Mouse (Mus musculus): ENCODE data around the gene Ffar3. TPM values are rescaled to one million over a fixed set of nuclear protein-coding genes. Genes with fewer than 3 reads are reported as not detected.

Gene Ffar3
- polyA plus RNA-seq, 1 experiment from 2014 or later, result not detected

DNA sequence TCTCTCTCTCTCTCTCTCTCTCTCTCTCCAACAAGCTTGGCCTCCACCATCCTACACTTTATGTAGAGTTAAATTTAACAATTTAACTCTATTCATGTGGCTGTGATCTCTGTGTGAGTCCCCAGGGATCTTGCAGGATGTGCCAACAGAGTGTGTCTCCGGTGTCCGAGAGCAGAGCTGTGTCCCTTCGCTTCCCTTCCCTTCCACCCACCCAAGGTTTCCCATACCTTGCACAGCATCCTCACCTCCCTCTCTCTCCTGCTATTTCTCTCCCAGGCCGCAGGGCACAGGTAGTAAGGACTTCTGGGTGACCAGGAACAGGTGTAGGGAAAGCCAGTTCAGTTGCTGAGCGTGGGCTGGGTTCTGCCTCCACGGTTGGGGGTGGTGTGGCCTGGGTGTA is 23.0 kb upstream of the Ffar3 start:
- no peaks in the 10 kb centered on the region for H3K36me3 ChIP-seq
- no peaks in the 10 kb centered on the region for H3K27me3 ChIP-seq (replicated peaks)
- H3K4me2 ChIP-seq, result no peak overlapping the region
- no peak for ATAC-seq (ENCODE audit: low FRiP score)
- H3K4me3 ChIP-seq (replicated peaks), result no peak overlapping the region
- H3K4me1 ChIP-seq, result no peaks in the 10 kb centered on the region
- no peak overlapping the region for H3K9ac ChIP-seq (replicated peaks)
- H3K27ac ChIP-seq (replicated peaks), result no peak overlapping the region
- no peaks in the 10 kb centered on the region for H3K9me3 ChIP-seq (replicated peaks)
- 79% methylated on average over 6 of the region's 6 CpGs for WGBS

DNA sequence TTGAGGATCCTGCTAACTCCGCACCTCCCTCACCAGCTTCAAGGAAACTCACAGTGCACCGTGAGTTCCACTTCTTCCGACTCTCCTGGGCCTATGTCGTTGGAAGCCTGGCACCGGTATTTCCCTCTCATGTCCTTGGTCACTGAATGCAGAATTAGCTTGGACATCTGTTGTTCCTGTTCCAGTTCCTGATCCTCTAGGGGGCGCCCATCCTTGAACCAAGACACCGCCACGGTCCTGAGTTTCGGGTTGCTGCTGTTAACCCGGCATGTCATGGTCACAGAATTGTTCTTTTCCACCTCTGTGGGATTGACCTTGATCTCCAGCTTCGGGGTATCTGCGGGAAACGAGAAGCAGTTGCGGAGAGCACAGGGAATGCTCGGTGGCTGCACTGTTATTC is 17.1 kb upstream of the Ffar3 start:
- peak overlapping the region; percentile 46 for H3K4me2 ChIP-seq
- ATAC-seq (ENCODE audit: low FRiP score), result no peak
- H3K4me1 ChIP-seq, result no peaks in the 10 kb centered on the region; the same call in 1 of the 2 replicates
- no peak overlapping the region for H3K9ac ChIP-seq (replicated peaks)
- H3K27ac ChIP-seq (replicated peaks), result no peak overlapping the region
- no peaks in the 10 kb centered on the region; the same call in 1 of the 2 replicates for H3K27me3 ChIP-seq (replicated peaks)
- H3K4me3 ChIP-seq (replicated peaks), result no peak overlapping the region
- H3K9me3 ChIP-seq (replicated peaks), result no peaks in the 10 kb centered on the region
- H3K36me3 ChIP-seq, result no peaks in the 10 kb centered on the region
- WGBS, result 25% methylated on average over 15 of the region's 15 CpGs

DNA sequence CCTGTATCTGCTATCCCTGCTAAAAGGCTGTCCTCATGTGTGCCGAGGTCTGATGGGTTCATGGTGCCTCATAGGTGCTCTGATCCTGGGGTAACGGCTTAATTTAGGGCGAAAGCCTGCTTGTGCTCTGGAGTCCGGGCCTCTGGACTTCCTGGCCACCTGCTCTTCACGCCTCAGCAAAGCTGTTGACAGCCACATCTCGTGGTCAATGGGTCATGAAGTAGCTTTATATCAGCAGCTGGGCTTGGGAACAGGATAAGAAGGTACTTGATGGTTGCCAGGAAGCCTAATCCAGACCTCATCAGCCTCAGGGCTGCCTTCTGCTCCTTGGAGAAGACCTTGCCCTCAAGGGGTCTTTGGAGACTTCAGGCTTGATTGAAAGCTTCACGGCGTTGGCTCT is 7.4 kb upstream of the Ffar3 start:
- Histone ChIP-seq H3K27ac (replicated peaks) (no peak overlapping the region), H3K27me3 (replicated peaks) (no peaks in the 10 kb centered on the region), H3K9me3 (replicated peaks) (no peaks in the 10 kb centered on the region), H3K9ac (replicated peaks) (no peak overlapping the region), H3K4me2 (no peak overlapping the region), H3K4me3 (replicated peaks) (no peak overlapping the region), H3K36me3 (no peaks in the 10 kb centered on the region), H3K4me1 (peaks cover 4% of the 10 kb centered on the region; the same call in 1 of the 2 replicates)
- no peak for ATAC-seq (ENCODE audit: low FRiP score)
- WGBS, result 76% methylated on average over 8 of the region's 8 CpGs

DNA sequence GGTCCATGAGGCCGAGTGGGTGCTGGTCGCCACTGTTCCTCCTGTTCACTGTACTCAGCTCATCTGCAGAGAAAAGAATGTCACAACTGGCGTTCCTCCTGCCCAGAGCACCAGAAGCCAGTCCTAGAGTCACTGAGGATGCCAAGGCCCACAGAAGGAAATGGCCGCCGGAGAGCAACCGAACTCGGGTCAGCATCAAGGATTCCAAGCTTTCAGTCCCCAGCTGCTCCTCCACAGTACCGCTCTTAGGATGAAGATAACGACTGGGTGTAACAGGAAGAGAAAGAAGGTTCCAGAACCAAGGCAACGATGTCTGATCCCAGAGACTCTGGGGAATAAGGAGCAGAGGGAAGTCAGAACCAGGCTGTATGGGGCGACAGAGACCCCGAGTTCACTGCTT is 5.5 kb upstream of the Ffar3 start, which contains the start of gene Ffar1:
Gene Ffar1, minus strand, starts transcription at position 101 of the 400 bp plus-strand sequence.
- no peaks in the 10 kb centered on the region for H3K9me3 ChIP-seq (replicated peaks)
- H3K4me1 ChIP-seq, result peaks cover 4% of the 10 kb centered on the region; the same call in 1 of the 2 replicates
- H3K4me3 ChIP-seq (replicated peaks), result no peak within 1 kb of the TSS
- 87% methylated on average over 12 of the region's 12 CpGs for WGBS
- H3K27me3 ChIP-seq (replicated peaks), result no peaks in the 10 kb centered on the region
- H3K27ac ChIP-seq (replicated peaks), result no peak within 1 kb of the TSS
- ATAC-seq (ENCODE audit: low FRiP score), result no peak
- no peaks in the 10 kb centered on the region for H3K36me3 ChIP-seq
- no peak within 1 kb of the TSS for H3K9ac ChIP-seq (replicated peaks)
- H3K4me2 ChIP-seq, result no peak within 1 kb of the TSS

DNA sequence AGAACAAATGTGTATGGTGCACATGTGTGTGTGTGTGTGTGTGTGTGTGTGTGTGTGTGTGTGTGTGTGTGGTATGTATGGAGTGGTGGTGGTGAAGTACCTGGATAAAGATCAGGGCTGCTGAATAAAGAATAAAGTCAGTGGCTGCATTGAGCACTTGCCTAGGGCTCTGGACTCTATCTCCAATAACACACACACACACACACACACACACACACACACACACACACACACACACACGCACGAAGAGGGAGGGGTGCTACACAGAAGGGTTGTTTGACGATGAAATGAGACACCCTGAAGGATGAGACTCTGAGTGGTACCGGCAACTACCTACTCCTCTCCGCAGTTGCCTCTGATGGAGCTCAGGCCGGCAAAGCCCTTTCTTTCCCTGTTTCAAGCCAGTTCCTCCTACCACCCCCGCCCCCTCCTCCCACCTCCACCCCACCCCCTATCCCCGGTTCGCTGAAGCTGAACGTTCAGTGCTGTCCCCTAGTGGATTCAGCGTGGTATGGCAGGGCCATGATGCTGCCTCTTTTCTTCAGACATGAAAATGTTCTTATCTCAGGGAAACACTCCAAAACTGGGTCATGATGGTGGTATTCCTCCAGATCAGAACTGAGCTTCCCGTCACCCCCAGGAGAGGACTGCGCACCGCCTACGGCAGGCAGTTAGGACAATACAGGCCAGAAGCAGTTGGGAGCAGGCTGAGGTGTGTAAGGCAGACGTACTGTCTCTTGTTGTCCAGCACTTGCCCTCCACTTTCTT is 3.8 kb upstream of the Ffar3 start:
- no peaks in the 10 kb centered on the region for H3K36me3 ChIP-seq
- H3K4me3 ChIP-seq (replicated peaks), result peak overlapping the region; percentile 33
- H3K4me1 ChIP-seq, result peaks cover 4% of the 10 kb centered on the region; the same call in 1 of the 2 replicates
- peak overlapping the region; percentile 37; the same call in 1 of the 2 replicates for H3K9ac ChIP-seq (replicated peaks)
- 0 out of 2 replicates have a peak, but pooled peaks cover 4% of the 10 kb centered on the region for H3K27me3 ChIP-seq (replicated peaks)
- peak overlapping the region; percentile 57 for H3K4me2 ChIP-seq
- H3K27ac ChIP-seq (replicated peaks), result no peak overlapping the region
- peak; percentile 86 for ATAC-seq (ENCODE audit: low FRiP score)
- H3K9me3 ChIP-seq (replicated peaks), result no peaks in the 10 kb centered on the region
- 9% methylated on average over 14 of the region's 16 CpGs for WGBS

DNA sequence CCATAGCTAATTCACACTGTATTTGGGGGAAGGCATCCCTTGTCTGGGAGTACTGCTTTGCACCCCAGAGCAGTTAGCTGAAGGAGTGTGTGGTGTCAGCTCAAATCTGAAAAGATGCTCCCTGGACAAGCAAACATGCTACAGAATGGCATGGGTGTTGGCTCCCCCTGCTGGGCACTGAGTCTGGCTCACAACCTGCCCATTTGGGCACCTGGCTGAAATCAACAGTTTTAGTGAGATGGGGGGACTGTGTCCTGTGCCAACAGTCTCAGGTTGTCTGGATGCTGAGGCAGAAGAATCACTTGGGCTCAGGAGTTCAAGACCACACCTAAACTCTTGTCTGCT is 3.3 kb upstream of the Ffar3 start:
- H3K4me2 ChIP-seq, result peak overlapping the region; percentile 57; the same call in 1 of the 2 replicates

DNA sequence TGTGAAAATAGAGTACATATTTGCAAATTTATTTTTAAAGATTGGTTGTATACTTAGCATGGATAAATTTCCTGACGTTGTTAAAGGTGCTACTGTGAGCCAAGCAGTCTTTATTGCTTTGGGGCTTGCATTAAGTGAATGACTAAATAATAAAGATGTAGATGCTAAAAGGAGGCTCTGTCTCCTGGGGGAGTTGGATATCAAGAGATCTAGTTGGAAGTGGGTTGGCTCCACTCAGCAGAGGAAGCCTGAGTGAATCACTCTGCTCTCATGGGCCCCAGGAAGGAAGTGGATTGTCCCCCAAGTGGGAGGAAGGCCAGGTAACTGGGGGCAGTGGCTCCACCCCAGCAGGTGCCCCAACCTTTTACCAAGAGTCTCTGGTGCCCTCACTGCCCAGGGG is 1.8 kb upstream of the Ffar3 start:
- WGBS, result 61% methylated on average over 1 of the region's 1 CpGs
- H3K36me3 ChIP-seq, result no peaks in the 10 kb centered on the region

More for the DNA sequence above, 3.3 kb upstream of the Ffar3 start:
- no peak overlapping the region for H3K27ac ChIP-seq (replicated peaks)
- no peak overlapping the region for H3K4me3 ChIP-seq (replicated peaks)
- H3K27me3 ChIP-seq (replicated peaks), result 0 out of 2 replicates have a peak, but pooled peaks cover 5% of the 10 kb centered on the region
- H3K36me3 ChIP-seq, result no peaks in the 10 kb centered on the region
- ATAC-seq (ENCODE audit: low FRiP score), result peak; percentile 56
- peaks cover 4% of the 10 kb centered on the region; the same call in 1 of the 2 replicates for H3K4me1 ChIP-seq
- no peaks in the 10 kb centered on the region for H3K9me3 ChIP-seq (replicated peaks)
- no peak overlapping the region for H3K9ac ChIP-seq (replicated peaks)

DNA sequence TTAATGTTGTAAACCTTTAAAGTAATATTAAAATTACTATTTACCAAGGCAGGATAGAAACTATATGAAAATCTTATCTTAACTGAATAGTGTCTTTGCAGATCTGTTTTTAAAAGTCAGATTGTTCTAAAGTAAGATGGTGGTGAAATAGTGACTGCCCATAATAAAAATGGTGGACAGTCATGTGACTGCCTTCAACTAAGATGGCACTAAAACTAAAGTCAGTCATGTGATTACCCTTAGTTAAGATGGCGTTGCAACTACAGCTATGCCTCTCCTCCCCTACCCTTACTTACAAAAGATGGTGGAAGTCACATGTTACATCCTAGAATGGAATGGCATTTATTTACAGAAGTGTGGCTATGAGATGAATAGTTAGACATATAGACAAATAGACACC is 4.6 kb downstream of the Ffar3 start:
- 0 out of 2 replicates have a peak, but pooled peaks cover 5% of the 10 kb centered on the region for H3K27me3 ChIP-seq (replicated peaks)
- H3K4me2 ChIP-seq, result no peak overlapping the region
- H3K27ac ChIP-seq (replicated peaks), result no peak overlapping the region
- H3K4me3 ChIP-seq (replicated peaks), result no peak overlapping the region
- ATAC-seq (ENCODE audit: low FRiP score), result no peak
- H3K36me3 ChIP-seq, result no peaks in the 10 kb centered on the region
- WGBS, result 84% methylated on average over 1 of the region's 1 CpGs
- no peak overlapping the region for H3K9ac ChIP-seq (replicated peaks)
- H3K4me1 ChIP-seq, result no peaks in the 10 kb centered on the region
- H3K9me3 ChIP-seq (replicated peaks), result no peaks in the 10 kb centered on the region

More for the DNA sequence above, 1.8 kb upstream of the Ffar3 start:
- H3K4me1 ChIP-seq, result peaks cover 4% of the 10 kb centered on the region; the same call in 1 of the 2 replicates
- H3K4me3 ChIP-seq (replicated peaks), result no peak overlapping the region
- H3K4me2 ChIP-seq, result no peak overlapping the region
- no peak overlapping the region for H3K9ac ChIP-seq (replicated peaks)
- no peak for ATAC-seq (ENCODE audit: low FRiP score)
- H3K27ac ChIP-seq (replicated peaks), result no peak overlapping the region
- H3K27me3 ChIP-seq (replicated peaks), result 0 out of 2 replicates have a peak, but pooled peaks cover 5% of the 10 kb centered on the region
- no peaks in the 10 kb centered on the region for H3K9me3 ChIP-seq (replicated peaks)

DNA sequence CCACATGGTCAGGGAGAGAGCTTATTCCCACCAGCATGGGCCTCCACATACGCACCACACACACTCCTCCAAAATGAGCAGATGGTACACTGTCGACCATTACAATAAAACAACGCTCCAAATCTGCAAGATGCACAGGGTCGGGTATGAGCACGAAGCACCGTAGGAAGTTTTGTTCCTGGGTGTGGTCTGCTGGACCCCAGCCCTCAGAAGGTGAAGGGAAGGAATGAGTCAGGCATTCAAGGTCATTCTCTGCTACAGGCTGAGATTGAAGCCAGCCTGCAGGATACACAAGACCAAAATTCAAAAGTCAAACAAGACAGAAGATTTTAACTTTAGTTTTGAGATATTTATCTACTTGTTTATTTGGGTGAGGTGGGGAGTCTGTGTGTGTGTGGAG is 8.0 kb downstream of the Ffar3 start:
- no peak overlapping the region for H3K4me3 ChIP-seq (replicated peaks)
- no peak for ATAC-seq (ENCODE audit: low FRiP score)
- H3K27me3 ChIP-seq (replicated peaks), result no peaks in the 10 kb centered on the region
- 61% methylated on average over 6 of the region's 6 CpGs for WGBS
- no peaks in the 10 kb centered on the region for H3K36me3 ChIP-seq
- H3K9me3 ChIP-seq (replicated peaks), result no peaks in the 10 kb centered on the region
- H3K4me2 ChIP-seq, result no peak overlapping the region
- peaks cover 22% of the 10 kb centered on the region for H3K4me1 ChIP-seq
- H3K27ac ChIP-seq (replicated peaks), result no peak overlapping the region
- no peak overlapping the region for H3K9ac ChIP-seq (replicated peaks)

DNA sequence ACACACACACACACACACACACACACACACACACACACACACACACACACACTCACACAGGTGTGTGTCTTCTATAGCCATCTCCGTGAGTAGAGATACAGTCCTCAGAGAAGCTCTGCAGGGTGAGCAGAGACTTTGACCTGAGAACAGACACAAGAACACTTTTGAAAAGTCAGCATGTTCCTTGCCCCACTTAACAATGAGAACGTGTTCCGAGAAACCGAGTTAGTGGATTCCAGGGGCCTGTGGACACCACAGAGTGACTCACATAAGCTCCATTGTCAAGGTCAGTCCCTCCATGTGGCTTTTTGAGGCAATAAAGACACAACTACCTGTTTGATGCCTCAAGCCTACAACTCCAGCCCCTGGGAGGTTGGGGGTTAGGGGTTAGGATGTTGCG is 8.6 kb downstream of the Ffar3 start:
- peaks cover 22% of the 10 kb centered on the region for H3K4me1 ChIP-seq
- ATAC-seq (ENCODE audit: low FRiP score), result no peak
- no peak overlapping the region for H3K27ac ChIP-seq (replicated peaks)
- no peaks in the 10 kb centered on the region for H3K27me3 ChIP-seq (replicated peaks)
- H3K36me3 ChIP-seq, result no peaks in the 10 kb centered on the region
- H3K4me2 ChIP-seq, result no peak overlapping the region
- H3K9me3 ChIP-seq (replicated peaks), result no peaks in the 10 kb centered on the region
- 86% methylated on average over 5 of the region's 5 CpGs for WGBS
- H3K9ac ChIP-seq (replicated peaks), result no peak overlapping the region
- H3K4me3 ChIP-seq (replicated peaks), result no peak overlapping the region

DNA sequence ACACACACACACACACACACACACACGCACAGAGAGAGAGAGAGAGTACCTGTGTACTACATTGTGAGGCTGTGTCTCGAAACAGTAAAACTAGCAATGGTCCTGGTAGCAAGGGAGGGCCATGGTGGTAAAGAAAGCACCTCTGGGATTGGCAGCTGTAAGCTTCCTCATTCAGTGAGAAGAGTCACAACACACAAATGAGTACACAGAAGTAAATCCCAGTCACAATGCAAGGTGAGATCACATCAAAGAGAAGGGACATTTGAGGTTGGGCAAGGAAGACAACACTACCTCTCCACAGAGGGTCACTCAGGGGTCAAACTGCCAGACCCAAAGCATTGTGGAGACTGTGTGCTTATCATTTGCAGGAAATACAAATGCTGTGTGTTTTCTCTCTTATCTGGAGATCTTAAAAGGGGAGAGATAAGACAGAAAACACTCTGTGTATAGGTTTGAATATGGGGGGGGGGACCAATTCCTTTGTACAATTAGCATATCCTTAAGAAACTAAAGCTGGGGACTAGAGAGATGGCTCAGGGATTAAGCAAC is 9.4 kb downstream of the Ffar3 start:
- Histone ChIP-seq H3K4me1 (peaks cover 22% of the 10 kb centered on the region), H3K27ac (replicated peaks) (no peak overlapping the region), H3K9ac (replicated peaks) (no peak overlapping the region), H3K27me3 (replicated peaks) (no peaks in the 10 kb centered on the region), H3K4me2 (no peak overlapping the region), H3K36me3 (no peaks in the 10 kb centered on the region), H3K4me3 (replicated peaks) (no peak overlapping the region), H3K9me3 (replicated peaks) (no peaks in the 10 kb centered on the region)
- 78% methylated on average over 2 of the region's 2 CpGs for WGBS
- no peak for ATAC-seq (ENCODE audit: low FRiP score)

DNA sequence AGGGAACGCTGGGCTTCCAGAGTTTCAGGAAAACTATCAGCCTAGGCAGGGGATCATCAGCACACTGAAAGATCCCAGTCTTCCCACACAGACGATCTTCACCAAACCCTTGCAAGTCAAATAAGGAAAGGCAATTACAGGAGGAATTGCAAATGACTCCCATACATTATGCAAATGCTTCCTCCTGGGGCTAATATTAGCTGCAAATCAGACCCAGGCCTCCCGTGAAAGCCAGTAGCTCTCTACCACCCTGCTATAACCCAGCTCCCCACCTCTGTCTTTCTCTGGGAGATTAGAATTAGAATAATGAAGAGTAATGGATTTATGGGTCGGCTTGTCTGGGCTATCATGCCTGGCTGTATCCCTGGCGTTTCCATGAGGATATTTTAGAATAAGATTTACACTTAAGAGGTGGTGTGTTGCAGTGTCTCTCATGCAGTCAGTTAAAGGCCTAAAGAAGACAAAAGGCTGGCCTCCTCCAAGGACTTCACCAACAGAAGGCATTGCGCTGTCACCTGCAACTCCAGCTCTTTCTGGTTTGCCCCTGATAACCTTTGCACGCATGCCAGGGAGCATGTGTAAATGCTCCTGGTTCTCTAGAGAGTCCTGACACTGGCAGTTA is 11.2 kb downstream of the Ffar3 start:
- Histone ChIP-seq H3K4me1 (peaks cover 22% of the 10 kb centered on the region), H3K27me3 (replicated peaks) (no peaks in the 10 kb centered on the region), H3K4me2 (no peak overlapping the region), H3K4me3 (replicated peaks) (no peak overlapping the region), H3K9me3 (replicated peaks) (no peaks in the 10 kb centered on the region), H3K9ac (replicated peaks) (no peak overlapping the region), H3K36me3 (no peaks in the 10 kb centered on the region), H3K27ac (replicated peaks) (peak overlapping the region; percentile 74)
- peak; percentile 68 for ATAC-seq (ENCODE audit: low FRiP score)
- 9% methylated on average over 7 of the region's 7 CpGs for WGBS
